In genomic region chr19:5327970-5328369, GRCm38 (mm10) we compare ENCODE assay signal across 27 mouse cellular contexts. TPM values are rescaled to one million over a fixed set of nuclear protein-coding genes. Genes with fewer than 3 reads are reported as not detected.
DNase-seq lines count a peak whose midpoint lies in the region; ATAC-seq and TF ChIP-seq lines count a peak whose summit lies in the region.
"Had no signal": no experiment of that assay in that cellular context is flagged by ENCODE, and none has a peak within 500 bp of the region (broad histone marks: within the 10 kb centered on the region; RNA-seq: fewer than 3 reads in every experiment).

No protein-coding gene starts in this region.

- peak; percentile 27 to 43 for DNase-seq in lung, adult 18-20 months
- no peak for DNase-seq in lung, postnatal 10 days
- DNase-seq in kidney, adult 9 months = peak; percentile 39
- DNase-seq in kidney, postnatal 4 days = peak; percentile 20 to 28
- no peak for DNase-seq in forebrain, embryonic 11.5 days (ENCODE audit: low spot score)
- DNase-seq in heart, postnatal 4 days = no peak
- DNase-seq: adrenal gland, postnatal 36 days; B cell, adult 2 months; cerebellum, adult 2 months; heart, adult 11 months; thymus, postnatal 14 days had no signal

- WGBS in forebrain, embryonic 11.5 days = 83% methylated on average over 19 of the region's 19 CpGs

- TF ChIP-seq EP300 in ES-Bruce4 (IDR thresholded peaks at IDR 0.05; ENCODE audit: insufficient read depth, low read depth, low read length) = no peak

- no peaks in the 10 kb centered on the region for H3K9me3 ChIP-seq in ES-Bruce4 (replicated peaks; ENCODE audit: control insufficient read depth, insufficient read depth, low read length, poor library complexity, severe bottlenecking)
- no peaks in the 10 kb centered on the region for H3K9me3 ChIP-seq in forebrain, embryonic 11.5 days (ENCODE audit: control insufficient read depth, low read length)
- H3K9me3 ChIP-seq: embryonic facial prominence, embryonic 12.5 days; hindbrain, embryonic 12.5 days; neural tube, embryonic 12.5 days; stomach, embryonic 15.5 days had no signal

- H3K27ac ChIP-seq in ES-Bruce4 (ENCODE audit: insufficient read depth, low read length) = no peak overlapping the region
- no peak overlapping the region for H3K27ac ChIP-seq in forebrain, embryonic 11.5 days (ENCODE audit: low read depth, low read length)
- H3K27ac ChIP-seq: embryonic facial prominence, embryonic 12.5 days; hindbrain, embryonic 12.5 days; macrophage; neural tube, embryonic 12.5 days; stomach, embryonic 15.5 days had no signal

- no peak overlapping the region for H3K4me2 ChIP-seq in forebrain, embryonic 11.5 days (ENCODE audit: low read depth, low read length, severe bottlenecking)
- H3K4me2 ChIP-seq: embryonic facial prominence, embryonic 12.5 days; hindbrain, embryonic 12.5 days; midbrain, embryonic 11.5 days; neural tube, embryonic 12.5 days; stomach, embryonic 15.5 days had no signal

- peak overlapping the region; percentile 12 for H3K4me3 ChIP-seq in ES-Bruce4 (ENCODE audit: low read depth, low read length)
- H3K4me3 ChIP-seq in forebrain, embryonic 11.5 days (ENCODE audit: low read depth, low read length) = no peak overlapping the region
- H3K4me3 ChIP-seq: embryonic facial prominence, embryonic 12.5 days; hindbrain, embryonic 12.5 days; neural tube, embryonic 12.5 days; stomach, embryonic 15.5 days had no signal

- no peak for ATAC-seq in forebrain, embryonic 11.5 days (replicated peaks; ENCODE audit: low FRiP score)

- H3K36me3 ChIP-seq in ES-Bruce4 (ENCODE audit: control insufficient read depth, insufficient read depth, low read length, poor library complexity, severe bottlenecking) = no peaks in the 10 kb centered on the region
- H3K36me3 ChIP-seq in forebrain, embryonic 11.5 days (ENCODE audit: control insufficient read depth, insufficient read depth, low read length) = no peaks in the 10 kb centered on the region
- H3K36me3 ChIP-seq: embryonic facial prominence, embryonic 12.5 days; hindbrain, embryonic 12.5 days; neural tube, embryonic 12.5 days; stomach, embryonic 15.5 days had no signal

- H3K9ac ChIP-seq in ES-Bruce4 (ENCODE audit: low read depth, poor library complexity, severe bottlenecking) = peak overlapping the region; percentile 23; the same call in 1 of the 2 replicates
- H3K9ac ChIP-seq in forebrain, embryonic 11.5 days (ENCODE audit: low read length) = no peak overlapping the region
- H3K9ac ChIP-seq: embryonic facial prominence, embryonic 12.5 days; hindbrain, embryonic 12.5 days; neural tube, embryonic 12.5 days; stomach, embryonic 15.5 days had no signal

- no peaks in the 10 kb centered on the region for H3K4me1 ChIP-seq in ES-Bruce4 (ENCODE audit: control insufficient read depth, insufficient read depth, low read length)
- H3K4me1 ChIP-seq in forebrain, embryonic 11.5 days (replicated peaks; ENCODE audit: control insufficient read depth, insufficient read depth, low read length) = no peaks in the 10 kb centered on the region
- H3K4me1 ChIP-seq: embryonic facial prominence, embryonic 12.5 days; hindbrain, embryonic 12.5 days; neural tube, embryonic 12.5 days; stomach, embryonic 15.5 days had no signal

- TF ChIP-seq POLR2A in ES-Bruce4 (IDR thresholded peaks at IDR 0.05; ENCODE audit: insufficient read depth, low read length) = no peak

- H3K27me3 ChIP-seq in ES-Bruce4 (ENCODE audit: control insufficient read depth, insufficient read depth, low read length, poor library complexity, severe bottlenecking) = no peaks in the 10 kb centered on the region
- H3K27me3 ChIP-seq in forebrain, embryonic 11.5 days (ENCODE audit: control insufficient read depth, insufficient read depth, low read length) = no peaks in the 10 kb centered on the region
- H3K27me3 ChIP-seq: embryonic facial prominence, embryonic 12.5 days; hindbrain, embryonic 12.5 days; neural tube, embryonic 12.5 days; stomach, embryonic 15.5 days had no signal

- TF ChIP-seq CTCF in ES-Bruce4 (IDR thresholded peaks at IDR 0.05; ENCODE audit: low read depth, low read length) = no peak

RNA-seq across cellular contexts. Expression of gene Catsper1, which starts 7.6 kb away (rescaled TPM):
- polyA plus RNA-seq in ES-Bruce4 (2011; ENCODE audit: insufficient read depth, insufficient read length, low read depth, missing spikeins) = not detected in 2 replicates
- polyA plus RNA-seq in forebrain, embryonic 11.5 days (2014; fragmentation: Nextera tagmentation; extraction: Ambion mirVana) = not detected in 2 replicates
- total RNA-seq in heart, postnatal 4 days (2021) = not detected
- total RNA-seq: adrenal gland, postnatal 36 days; common myeloid progenitor, adult 5-6 weeks; gastrocnemius, adult 8-10 months; layer of hippocampus, postnatal 25 days; left cerebral cortex, postnatal 36 days; liver, adult 2 months; monocyte, adult 5-6 weeks had no signal
- polyA plus RNA-seq: cerebellum, adult 2 months; embryonic facial prominence, embryonic 12.5 days; heart, embryonic 14.5 days; hindbrain, embryonic 12.5 days; large intestine, adult 2 months; liver, adult 2 months; macrophage; midbrain, embryonic 11.5 days; neural tube, embryonic 12.5 days; spleen, adult 2 months; stomach, embryonic 15.5 days had no signal

RNA-seq across cellular contexts. Expression of gene Cst6, which starts 21.4 kb away (rescaled TPM):
- polyA plus RNA-seq in ES-Bruce4 (2011; ENCODE audit: insufficient read depth, insufficient read length, low read depth, missing spikeins) = 0.62 and 1.6 TPM in 2 replicates
- polyA plus RNA-seq in forebrain, embryonic 11.5 days (2014; fragmentation: Nextera tagmentation; extraction: Ambion mirVana) = 0.83 TPM in 1 of 2 replicates, not detected in the other
- 1 to 10 TPM in 1 of 2 experiments, under 1 TPM in 1; 0.81 to 3.0 TPM for total RNA-seq in heart, postnatal 4 days (2021)
- total RNA-seq: common myeloid progenitor, adult 5-6 weeks; liver, adult 2 months had no signal
- polyA plus RNA-seq: liver, adult 2 months had no signal

RNA-seq across cellular contexts. Expression of gene Gal3st3, which starts 29.8 kb away (rescaled TPM):
- polyA plus RNA-seq in ES-Bruce4 (2011; ENCODE audit: insufficient read depth, insufficient read length, low read depth, missing spikeins) = 2.5 and 2.9 TPM in 2 replicates
- 17.2 and 18.9 TPM in 2 replicates for polyA plus RNA-seq in forebrain, embryonic 11.5 days (2014; fragmentation: Nextera tagmentation; extraction: Ambion mirVana)
- total RNA-seq in heart, postnatal 4 days (2021) = 1 to 10 TPM; 7.4 to 9.3 TPM
- total RNA-seq: adrenal gland, postnatal 36 days; common myeloid progenitor, adult 5-6 weeks; liver, adult 2 months; monocyte, adult 5-6 weeks had no signal
- polyA plus RNA-seq: liver, adult 2 months; macrophage had no signal

RNA-seq across cellular contexts. Expression of gene Sf3b2, which starts 32.7 kb away (rescaled TPM):
- 179 and 185 TPM in 2 replicates for polyA plus RNA-seq in ES-Bruce4 (2011; ENCODE audit: insufficient read depth, insufficient read length, low read depth, missing spikeins)
- 418 and 450 TPM in 2 replicates for polyA plus RNA-seq in forebrain, embryonic 11.5 days (2014; fragmentation: Nextera tagmentation; extraction: Ambion mirVana)
- 100 to 1,000 TPM; 136 to 139 TPM for total RNA-seq in heart, postnatal 4 days (2021)

RNA-seq across cellular contexts. Expression of gene Eif1ad, which starts 38.6 kb away (rescaled TPM):
- 33.1 and 36.6 TPM in 2 replicates for polyA plus RNA-seq in ES-Bruce4 (2011; ENCODE audit: insufficient read depth, insufficient read length, low read depth, missing spikeins)
- 79.2 and 82.8 TPM in 2 replicates for polyA plus RNA-seq in forebrain, embryonic 11.5 days (2014; fragmentation: Nextera tagmentation; extraction: Ambion mirVana)
- total RNA-seq in heart, postnatal 4 days (2021) = 10 to 100 TPM; 35.0 to 37.3 TPM

Comparison
In these comparisons a context has a peak if more than half of its experiments do, and no peak if none do; other contexts are left out.
1. DNase-seq: peak in lung, adult 18-20 months (2 of 2), kidney, adult 9 months (single experiment) and kidney, postnatal 4 days (2 of 2); none in lung, postnatal 10 days (single experiment), forebrain, embryonic 11.5 days (single experiment) and heart, postnatal 4 days (single experiment).